Mouse (Mus musculus) liver, adult 2 months (tissue): ENCODE data around the gene C1ql4.

ENCODE experiments used
- CTCF ChIP-seq: fragments of 200-500 bp; IDR thresholded peaks from 2 replicates; pipeline ENCODE4 v1.5.1; 2011; ENCODE audit warnings: low read depth, low read length, control low read depth
- POLR2A ChIP-seq: fragments of 200-500 bp; IDR thresholded peaks from 2 replicates; pipeline ENCODE4 v1.6.1; 2011; ENCODE audit warnings: low read length, control low read depth; ENCODE audit not compliant: insufficient read depth; ENCODE audit errors: extremely low read depth

DNA sequence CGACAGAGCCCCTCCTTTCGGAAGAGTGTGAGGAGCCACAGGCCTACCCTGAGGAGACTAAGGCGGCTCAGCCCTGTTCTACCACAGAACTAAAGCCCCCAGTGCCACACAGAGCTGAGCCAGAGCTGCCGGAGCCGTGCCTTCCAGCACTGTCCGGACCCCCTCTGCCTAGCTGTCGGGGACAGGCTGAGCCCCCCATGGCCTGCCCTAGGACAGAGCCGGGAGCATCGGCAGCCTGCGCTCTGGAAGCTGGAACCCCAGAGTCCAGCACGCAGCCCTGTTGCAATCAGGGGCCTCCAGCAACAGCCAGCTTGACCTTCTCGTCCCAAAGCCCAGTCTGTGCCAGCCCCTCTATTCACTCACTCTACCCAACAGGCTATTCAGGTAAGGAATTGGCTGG, 5.3 kb downstream of the C1ql4 start:
- TF ChIP-seq CTCF (no peak), POLR2A (no peak)
